Mouse (Mus musculus) adrenal gland, adult (tissue): ENCODE data around the gene Tprgl.

ENCODE experiments used
- DNase-seq, 2 experiments: peaks; one replicate each; pipeline ENCODE4 v3.0.0; 2022 to 2023; ENCODE audit warnings: low spot score in 1 of 2; ENCODE audit not compliant: inconsistent age in 2 of 2

Tprgl gene

DNA sequence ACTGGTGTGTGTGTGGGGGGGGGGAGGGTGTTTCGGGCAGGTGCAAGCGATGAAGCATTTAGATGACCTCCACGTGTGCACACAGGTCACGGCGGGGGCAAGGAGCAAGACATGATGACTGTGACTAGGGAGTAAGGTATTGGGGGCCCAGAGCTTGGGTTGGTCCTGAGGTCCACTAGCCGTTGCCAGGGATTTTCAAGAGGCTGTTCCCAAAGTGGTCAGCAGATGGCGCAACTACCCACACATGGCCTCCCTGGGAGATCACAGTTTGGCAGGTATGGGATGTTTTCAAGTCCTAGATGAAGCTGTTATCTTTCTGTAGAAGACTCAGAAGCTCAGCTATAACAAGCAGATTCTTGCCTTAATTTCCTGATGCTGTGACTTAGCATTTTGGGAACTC lies 2.8 kb upstream of the Tprgl start:
- DNase-seq, result peak; percentile 42 to 88

DNA sequence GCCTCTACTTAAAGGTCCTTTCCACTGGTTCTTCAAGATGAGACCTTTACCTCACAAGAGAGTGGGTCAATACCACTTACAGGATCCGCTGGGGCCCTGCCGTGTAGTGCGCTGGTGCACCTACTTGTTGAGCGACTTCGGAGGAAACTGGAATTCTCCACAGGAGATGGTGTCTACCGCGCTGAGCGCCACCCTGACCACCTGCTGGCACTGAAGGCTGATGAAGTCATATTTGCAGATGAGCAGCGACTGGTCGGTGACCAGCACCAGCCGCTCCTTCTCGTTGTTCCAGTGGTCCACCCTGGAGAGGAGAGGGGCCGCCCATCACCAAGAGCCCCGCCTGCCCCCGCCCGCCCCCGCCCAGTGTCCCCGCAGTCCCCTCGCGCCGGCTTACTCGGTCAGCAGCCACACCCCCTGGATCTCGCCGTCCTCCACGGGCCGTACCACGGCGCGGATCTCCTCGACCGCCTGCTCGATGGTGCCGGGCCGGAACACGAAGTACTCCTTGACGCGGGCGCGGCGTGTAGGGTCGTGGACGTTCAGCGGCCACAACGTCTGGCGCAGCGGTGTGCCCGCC lies 417 bp downstream of the Tprgl start:
- DNase-seq, result peak in 1 of 2 experiments; percentile 78

DNA sequence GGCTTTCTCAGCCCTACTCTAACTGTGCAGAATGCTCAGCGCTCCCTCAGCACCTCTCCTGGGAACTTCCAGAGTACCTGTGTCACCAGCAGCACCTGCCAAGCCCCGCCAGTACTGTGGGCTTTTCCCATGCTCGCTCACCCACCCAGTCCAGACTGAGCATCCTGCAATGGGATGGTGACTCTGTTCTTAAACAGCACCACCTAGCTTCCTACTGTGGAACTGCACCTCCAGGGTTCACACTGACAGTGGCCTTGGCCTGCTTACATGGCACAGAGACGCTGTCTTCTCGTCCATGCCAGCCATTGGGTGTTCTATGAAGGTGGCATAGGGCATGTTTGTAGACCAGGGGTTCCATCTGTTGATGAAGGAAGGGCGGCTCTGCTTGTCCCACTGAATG lies 1.5 kb downstream of the Tprgl start:
- DNase-seq, result peak; percentile 87 to 96

DNA sequence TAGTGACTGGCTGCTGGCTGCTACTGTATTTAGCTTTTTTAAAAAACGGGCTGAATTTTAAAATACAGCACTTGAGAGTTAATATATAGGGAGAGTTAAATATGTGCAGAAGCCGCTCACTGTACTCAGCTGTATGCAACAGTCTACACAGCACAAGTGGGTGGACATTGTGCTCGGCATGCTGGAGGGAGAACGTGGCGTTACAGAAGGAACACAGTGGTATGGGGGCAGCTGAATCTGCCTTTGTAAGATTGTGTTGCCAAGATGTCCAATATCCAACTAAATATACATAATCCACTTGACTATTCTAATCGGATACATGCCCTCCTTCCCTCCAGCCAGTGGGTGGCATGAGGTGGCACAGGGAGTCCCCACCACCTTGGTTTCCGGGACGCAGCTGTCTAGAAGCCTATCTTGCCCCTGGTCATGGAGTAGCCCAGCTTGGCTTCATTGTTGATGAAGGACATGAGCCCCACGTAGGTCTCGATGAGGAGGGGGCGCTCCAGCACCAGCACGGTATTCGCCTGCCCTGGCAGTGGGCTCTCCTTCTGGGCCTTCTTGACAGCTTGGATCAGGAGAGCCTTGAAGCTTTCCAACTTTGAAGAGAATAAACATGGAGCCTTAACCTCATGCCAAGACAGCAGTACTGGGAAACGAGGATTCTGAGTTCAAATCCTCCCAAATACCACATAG lies 2.4 kb downstream of the Tprgl start:
- DNase-seq, result no peak

DNA sequence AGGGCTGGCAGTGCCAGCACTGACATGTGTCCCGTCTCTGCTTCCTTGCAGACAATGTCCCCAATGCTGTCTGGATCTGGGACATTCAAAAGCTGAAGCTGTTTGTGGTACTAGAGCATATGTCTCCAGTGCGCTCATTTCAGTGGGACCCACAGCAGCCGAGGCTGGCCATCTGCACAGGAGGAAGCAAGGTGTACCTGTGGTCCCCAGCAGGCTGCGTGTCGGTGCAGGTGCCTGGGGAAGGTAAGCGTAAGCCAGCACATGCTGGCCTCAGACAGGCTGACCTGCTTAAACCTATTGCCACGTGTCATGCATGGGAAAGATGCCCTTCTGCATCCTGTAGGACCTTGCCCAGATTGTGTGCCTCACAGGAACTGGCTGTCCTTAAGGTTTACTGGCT lies 4.4 kb downstream of the Tprgl start:
- DNase-seq, result no peak

DNA sequence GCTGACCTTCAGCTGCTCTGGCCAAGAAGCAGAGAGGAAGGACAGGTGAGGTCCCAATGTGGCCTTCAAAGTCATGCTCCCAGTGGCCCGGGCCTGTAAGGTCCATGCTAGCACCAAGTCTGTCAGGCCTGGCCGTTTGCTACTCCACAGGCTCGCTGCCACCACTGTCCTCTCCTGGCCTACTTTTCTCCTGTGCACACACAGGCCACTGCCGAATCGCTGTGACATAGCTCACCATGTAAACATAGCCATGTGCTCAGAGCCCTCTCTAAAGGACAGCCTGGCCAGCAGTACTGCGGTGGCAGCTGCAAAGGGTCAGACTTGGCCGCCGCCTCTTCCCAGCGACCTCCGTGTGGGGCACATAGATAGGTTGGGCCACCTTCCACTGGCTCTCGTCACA lies 6.4 kb downstream of the Tprgl start:
- no peak for DNase-seq

DNA sequence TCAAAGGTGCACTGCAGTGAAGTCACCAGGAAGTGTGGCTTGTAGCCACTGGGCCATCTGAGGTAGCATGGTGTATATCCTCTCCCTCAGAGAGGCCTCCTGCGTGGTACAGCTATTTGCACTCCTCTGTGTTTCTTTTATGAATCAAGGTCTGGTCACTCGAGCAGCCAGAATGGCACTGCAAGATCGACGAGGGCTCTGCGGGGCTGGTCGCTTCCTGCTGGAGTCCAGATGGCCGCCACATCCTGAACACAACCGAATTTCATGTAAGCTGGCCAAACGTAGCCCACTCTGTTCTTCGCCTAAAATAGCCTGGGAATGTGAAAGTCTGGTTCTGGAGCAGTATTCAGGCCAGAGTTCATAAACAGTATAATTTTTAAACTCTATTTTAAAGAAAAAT lies 14.1 kb downstream of the Tprgl start:
- DNase-seq, result no peak

DNA sequence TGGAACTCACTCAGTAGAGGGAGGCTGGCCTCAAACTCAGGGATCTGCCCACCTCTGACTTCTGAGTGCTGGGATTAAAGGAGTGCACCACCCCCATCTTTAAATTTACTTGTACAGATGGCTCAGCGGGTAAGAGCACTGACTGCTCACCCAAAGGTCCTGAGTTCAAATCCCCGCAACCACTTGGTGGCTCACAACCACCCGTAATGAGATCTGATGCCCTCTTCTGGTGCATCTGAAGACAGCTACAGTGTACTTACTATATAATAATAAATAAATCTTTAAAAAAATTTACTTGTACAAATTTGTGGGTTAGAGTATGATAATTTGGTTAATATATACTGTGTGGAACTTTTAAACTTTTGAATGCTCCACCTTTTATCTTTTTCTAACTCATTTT lies 15.8 kb downstream of the Tprgl start:
- DNase-seq, result no peak

DNA sequence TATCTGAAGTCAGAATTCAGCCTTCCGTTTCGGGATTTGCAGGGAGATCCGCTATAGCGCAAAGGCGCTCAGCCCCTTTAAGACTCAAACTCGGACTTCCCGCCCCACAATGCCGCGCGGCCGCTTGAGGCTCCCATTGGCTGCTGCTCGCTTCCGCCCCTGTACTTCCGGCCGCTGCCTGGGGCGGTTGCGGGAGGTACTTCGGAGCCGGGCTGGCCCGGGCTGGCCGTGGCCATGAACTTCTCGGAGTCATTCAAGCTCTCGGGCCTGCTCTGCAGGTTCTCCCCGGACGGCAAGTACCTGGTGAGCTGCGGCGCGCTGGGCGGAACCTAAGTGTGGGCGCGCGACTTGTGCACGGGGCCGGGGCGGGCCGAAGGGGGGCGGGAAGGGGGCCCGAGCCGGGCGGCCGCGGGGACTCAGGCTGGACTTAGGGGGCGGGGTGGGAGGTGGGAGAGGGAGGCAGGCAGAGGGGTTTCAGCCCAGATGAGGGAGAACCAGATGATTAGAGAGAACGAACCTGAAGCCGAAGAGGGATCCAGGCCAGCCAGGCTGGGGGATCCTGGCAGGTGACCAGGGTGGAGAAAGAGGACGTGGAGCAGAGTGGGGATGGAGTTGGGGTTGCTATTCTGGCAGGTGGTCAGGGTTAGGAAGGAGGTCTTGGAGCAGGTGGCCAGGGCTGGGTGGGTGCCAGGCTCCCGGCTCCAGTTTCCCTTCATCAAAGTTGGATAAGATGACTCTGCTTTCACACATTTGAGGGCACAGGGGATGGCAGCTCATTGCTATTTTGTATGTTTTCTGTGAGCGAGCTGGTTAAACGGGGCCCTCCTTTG lies 18.0 kb downstream of the Tprgl start, which contains the start of gene Wrap73:
Wrap73 (plus strand) TSS at position 162 of the 830 bp plus-strand sequence.
- DNase-seq, result peak; percentile 92 to 96

DNA sequence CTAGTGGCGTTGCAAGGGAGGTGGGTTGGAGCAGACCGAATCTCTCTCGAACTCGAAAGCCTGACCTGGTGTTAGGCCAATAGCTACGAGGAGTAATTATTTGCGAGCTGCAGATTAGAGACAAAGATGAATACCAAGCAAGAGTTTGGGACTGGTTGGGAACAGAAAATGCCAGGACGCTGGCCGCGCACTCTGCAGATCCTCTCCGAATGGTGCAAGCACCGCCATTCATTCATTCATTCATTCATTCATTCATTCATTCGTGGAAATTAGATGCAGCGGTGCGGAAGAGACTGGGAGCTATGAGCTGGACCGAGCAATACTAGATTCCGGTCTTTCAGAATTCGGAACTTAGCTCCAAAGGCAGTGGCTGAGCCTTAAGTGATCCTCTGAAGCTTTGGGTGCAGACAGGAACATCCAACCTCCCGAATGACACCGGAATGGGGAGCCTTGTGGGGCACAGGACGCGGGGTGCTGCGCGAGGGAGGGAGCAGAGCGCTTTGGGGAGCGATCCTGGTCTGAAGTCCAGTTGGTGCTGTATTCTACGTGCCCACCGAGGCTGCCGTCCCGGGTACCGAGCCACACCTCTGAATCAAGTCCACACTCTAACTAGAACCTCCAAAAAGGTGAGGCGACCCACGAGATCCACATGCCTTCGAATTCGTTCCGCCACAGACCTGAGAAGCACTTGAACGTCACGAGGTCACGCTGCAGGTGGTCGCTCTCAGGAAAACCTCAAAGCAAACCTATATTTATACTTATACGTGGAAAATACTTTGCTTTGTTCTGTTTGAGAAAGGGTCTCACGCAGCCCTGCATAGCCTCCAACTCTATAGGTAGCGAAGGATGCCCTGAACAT lies 19.2 kb downstream of the Tprgl start:
- DNase-seq, result peak in 1 of 2 experiments; percentile 39

DNA sequence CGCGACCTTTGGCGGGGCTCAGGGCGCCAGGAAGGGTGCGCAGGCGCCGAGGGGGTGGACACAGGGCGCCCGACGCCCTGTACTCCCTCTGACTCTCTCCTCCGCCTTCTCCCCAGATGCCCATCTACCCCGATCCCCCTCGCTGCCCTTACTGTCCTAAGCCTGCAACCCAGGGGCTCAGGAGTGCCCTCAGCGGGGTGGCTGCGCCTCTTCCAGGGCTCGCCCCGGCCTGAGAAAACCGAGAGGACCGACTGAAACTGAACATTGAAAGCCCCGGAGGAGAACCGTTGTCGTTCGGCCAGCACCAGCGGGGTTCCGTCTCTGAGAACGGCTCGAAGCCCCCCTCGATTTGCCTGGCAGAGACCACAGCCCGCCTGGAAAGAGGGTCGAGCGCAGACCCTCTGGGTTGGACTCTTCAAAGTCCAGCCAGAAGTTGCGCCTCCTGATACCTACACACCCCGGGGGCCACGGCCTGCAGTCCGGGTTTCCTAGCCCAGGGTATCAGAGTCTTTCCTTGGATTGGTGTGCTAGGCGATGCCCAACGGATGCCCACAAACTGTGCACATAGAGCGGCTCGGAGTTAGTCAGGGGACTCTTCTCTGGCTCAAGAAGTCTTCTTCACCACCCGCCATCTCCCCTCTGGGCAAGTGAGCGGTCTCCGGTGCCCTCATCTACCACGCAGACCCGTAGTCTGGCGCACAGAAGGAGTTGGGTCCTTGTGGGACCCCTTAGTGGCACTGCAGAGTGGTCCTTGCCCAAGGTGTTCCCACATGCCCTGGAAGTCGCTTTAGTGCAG lies 20.1 kb downstream of the Tprgl start:
- peak in 1 of 2 experiments; percentile 58 for DNase-seq

DNA sequence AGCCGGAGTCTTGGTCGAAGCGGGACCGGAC lies 20.5 kb downstream of the Tprgl start, which contains the start of gene Trp73:
Trp73 (minus strand) TSS at position 27 of the 31 bp plus-strand sequence.
- DNase-seq, result no peak

DNA sequence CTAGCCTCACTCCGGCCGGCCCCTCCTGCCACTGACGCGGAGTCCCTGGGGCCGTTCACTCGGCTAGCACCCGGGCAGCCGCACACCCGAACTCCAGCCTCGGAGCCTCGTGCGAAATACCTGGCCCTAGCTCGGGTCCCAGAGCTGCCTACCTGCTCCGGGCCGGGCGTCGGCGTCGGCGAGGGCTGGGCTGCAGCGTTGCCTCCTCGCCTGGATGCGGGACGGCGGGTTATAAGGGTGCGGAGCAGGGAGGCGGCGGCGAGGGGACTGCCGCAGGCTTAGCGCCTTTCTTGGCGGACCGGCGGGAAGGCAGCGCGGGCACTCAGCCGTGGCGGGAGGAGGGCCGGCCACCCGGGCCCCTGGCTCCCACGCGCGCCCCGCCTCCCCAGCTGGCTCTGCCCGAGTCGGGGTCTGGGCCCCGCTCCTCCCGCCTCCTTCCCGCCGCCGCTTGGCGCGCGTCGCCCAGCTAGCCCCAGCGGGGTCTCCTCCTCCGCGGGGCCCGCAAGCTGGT lies 20.7 kb downstream of the Tprgl start:
- DNase-seq, result peak in 1 of 2 experiments; percentile 52

DNA sequence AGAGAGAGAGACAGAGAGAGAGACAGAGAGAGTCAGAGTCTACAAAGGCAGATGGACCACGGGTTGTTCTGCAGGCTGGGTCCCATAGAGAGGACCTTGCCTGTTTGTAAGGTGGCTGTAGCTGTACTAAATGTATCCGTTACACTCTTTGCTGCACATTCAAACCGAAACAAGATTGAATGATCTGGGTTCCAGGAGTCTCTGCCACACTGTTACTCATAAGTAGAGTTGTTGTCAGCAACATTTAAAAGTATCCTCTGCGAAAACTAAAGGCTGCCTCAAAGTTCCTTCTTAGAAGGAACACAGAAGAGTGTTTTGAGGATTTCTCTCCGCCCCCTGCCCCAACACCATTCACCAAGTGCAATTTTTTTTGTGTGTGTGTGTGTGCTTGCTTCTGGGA lies 23.3 kb downstream of the Tprgl start:
- no peak for DNase-seq

DNA sequence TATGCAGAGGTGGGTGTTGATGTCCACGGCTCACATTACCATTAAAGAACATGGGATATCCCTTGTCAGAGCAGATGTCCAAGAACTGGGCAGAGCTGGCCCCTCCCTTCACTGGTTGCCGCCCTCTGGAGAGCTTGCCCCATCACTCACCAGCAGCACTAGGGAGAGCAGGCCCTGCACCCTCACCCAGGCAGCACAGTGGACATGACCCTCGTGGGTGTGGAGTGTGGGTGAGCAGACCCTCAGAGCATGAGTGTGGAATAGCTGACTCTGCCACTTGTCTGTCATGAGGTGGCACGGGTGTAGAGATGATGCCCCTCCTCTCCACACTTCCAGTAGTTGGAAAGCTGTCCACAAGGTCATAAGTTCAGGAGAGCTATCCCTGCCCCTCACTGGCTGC lies 25.7 kb downstream of the Tprgl start:
- DNase-seq, result no peak

DNA sequence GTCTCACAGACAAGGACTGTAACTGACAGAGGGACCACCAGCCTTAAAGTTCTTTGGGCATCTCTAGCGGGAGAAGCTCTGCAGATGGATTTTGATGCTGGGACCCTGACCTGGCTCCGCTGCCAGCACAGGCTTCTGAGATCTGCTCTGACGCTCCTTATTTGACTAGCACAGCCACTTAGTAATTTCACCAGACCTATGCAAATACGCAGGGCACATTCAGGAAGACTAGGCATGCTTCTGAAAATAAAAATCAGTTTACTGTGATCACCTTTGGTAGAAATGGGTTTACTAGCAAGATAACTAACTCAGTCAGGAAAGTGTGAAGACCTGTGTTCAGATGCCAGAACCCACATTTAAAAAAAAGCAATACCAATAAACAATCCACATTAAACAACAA lies 28.6 kb downstream of the Tprgl start:
- no peak for DNase-seq

DNA sequence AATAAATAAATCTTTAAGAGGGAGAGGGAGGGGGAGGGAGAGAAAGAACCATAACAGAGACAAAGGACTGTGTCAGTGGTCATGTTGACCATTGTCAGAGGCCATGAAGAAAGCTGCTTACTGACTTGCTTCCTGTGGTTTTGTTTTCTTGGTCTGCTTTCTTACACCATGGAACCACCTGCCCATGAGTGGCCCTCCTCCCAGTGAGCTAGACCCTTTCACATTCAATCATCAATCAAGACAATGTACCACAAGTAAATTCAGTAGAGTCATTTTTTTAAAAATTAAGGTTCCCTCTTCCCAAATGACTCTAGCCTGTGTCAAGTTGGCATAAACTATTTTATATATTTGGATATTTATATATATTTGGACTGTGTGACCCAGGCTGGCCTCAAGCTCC lies 30.5 kb downstream of the Tprgl start:
- no peak for DNase-seq

DNA sequence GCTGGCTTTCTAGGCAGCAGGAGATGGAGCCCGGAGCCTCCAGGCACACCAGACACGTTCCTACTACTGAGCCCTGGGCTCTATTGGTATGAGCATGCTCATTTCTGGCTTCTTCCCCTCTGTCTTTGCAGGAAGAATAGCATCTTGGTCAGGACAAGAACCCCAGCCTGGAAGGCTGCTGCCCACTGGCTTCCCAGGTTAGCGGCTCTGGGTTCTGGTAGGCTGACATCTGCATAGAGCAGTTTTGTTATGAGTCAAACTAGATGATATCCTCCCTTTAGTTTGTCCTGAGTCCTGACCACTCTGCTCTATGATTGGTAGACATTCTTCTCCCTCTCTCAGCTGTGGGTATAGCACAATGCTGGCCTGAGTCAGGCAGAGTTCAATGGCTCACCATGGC lies 33.2 kb downstream of the Tprgl start:
- no peak for DNase-seq

DNA sequence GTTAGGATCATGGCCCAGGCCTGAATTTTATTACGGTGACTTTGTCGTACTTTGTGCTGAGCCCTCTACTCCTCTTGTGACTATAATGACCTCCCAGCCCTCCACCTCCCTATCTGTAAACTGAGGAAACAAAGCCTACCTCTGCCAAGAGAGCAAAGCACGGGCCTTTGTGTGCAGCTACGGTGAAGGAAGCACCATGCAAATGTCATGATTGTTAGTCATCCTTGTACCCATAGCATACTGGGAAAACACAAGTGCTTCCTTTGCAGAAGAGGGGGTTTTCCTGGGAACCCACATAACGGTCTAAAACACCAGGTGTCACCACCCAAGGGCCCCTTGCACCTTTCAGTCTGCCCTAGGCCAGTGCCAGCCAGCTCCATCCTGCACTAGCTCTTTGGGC lies 35.3 kb downstream of the Tprgl start:
- no peak for DNase-seq

DNA sequence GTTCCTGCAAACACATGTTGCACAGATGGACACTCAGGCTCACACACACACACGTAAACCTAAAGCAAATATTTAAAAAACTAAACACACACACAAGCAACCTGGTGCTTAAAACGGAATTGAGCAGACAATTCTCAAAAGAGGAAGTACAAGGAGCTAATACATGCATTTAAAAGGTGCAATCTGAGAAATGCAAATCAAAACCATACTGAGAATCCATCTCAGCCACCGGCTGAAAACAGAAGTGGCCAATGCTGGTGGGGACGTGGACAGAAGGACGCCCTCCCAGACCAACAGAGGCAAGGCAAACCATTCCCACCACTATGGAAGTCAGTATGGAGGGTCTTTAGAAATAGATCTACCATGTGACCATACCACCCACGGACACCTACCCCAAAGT lies 36.9 kb downstream of the Tprgl start:
- DNase-seq, result no peak

DNA sequence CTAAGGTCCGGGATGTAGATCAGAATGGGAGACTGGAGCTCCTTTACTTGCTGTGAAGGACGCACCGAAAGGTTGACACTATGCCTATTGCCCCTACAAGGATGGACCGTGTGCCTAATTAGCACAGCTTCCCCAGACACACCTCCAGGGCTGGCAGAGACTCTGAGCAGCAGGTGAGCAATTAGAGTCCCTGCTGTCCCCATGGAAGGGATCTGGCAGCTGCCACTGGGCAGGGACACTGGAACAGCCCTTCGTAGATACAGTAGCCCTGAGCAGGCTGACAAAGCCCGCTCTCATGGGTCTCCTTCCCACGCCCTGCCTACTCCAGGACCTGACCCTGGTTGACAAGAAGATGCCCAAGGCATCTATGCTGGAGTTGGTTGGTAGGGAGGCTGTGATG lies 38.1 kb downstream of the Tprgl start:
- DNase-seq, result no peak
